Mouse (Mus musculus) adrenal gland, postnatal 0 days (tissue): ENCODE measurements around the gene Slc27a4. TPM values are rescaled to one million over a fixed set of nuclear protein-coding genes. Genes with fewer than 3 reads are reported as not detected.

Source experiments
- microRNA-seq: library from miRNA; unstranded; fragments of <30 nt; microRNA quantifications from one replicate; pipeline ENCODE4, GENCODE M21; 2016; ENCODE audit warnings: borderline replicate concordance; ENCODE audit not compliant: insufficient number of aligned reads
- polyA plus RNA-seq: library from polyadenylated mRNA; unstranded; fragments of >200 nt; fragmentation: Nextera tagmentation; extraction: Ambion mirVana; gene quantifications from 2 replicates; pipeline ENCODE4 v1.2.1, GENCODE M21; 2015

Gene Slc27a4
- 16.8 and 18.2 TPM in 2 replicates for polyA plus RNA-seq

DNA sequence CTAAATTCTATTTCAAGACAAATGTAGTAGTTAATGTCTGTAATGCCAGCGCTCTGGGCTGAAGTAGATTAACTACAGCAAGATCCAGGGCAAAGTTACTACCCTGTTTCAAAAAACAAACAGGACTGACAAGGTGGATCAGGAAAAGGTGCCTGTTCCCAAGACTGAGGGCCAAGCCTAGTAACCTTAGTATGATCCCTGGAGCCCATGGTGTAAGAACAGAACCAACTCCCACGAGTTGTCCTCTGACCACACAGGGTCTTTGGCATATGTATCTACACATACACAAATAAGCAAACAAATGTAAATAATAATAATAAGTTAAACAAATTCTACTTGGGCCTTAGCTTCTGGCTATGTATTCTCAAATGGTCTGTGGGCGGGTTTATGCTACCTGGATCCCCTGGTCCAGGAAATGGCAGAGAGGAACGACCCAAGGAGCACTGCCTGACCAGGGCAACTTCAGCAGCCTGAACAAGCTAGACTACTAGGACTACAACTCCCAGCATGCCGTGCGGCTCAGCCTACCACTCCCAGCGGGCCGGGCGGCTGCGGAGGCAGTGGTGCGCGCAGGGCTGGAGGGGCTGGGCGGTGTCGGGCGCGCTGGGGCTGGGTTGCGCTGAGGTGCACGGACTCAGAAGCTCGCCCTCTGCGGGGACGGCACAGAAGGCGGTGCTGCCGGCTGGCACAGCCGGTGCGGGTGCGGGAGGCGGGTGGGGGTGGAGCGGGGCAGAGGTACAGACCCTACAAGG is at the start of gene Slc27a4:
Gene Slc27a4, plus strand, starts transcription at position 560 of the 752 bp plus-strand sequence.

GRCm38 (mm10) chr2:29787104-29787917 is 15.1 kb upstream of the Slc27a4 start, which contains the start of gene Coq4:
Gene Coq4 (plus strand): TSS chr2:29787493.

GRCm38 (mm10) chr2:29787937-29788681 is 14.3 kb upstream of the Slc27a4 start, which contains the start of gene Trub2:
Gene Trub2 (minus strand): TSS chr2:29788502.

GRCm38 (mm10) chr2:29820025-29820817 is 17.8 kb downstream of the Slc27a4 start, which contains the start of gene Urm1:
Gene Urm1 (plus strand): TSS chr2:29820075.

Small RNA genes lying within 50 kb of the gene (microRNA-seq; reads per million reads assigned to microRNA genes)
- not detected for gene Mir219a-2
- gene Mir219b, result not detected

Other genes starting within 250 kb of the Slc27a4 start
- 8.9 TPM in 2 replicates for gene Rapgef1, start 182.9 kb upstream of the Slc27a4 start, polyA plus RNA-seq
- gene Gm13420, start 50.9 kb upstream of the Slc27a4 start, polyA plus RNA-seq, result not detected in 2 replicates
- gene Gm13547, start 43.3 kb upstream of the Slc27a4 start, polyA plus RNA-seq, result 0.33 TPM in 1 of 2 replicates, not detected in the other
- gene Coq4, start 15.1 kb upstream of the Slc27a4 start, polyA plus RNA-seq, result 10.9 and 22.2 TPM in 2 replicates
- gene Trub2, start 14.1 kb upstream of the Slc27a4 start, polyA plus RNA-seq, result 22.4 and 25.9 TPM in 2 replicates
- 23.6 and 27.8 TPM in 2 replicates for gene Urm1, start 17.4 kb downstream of the Slc27a4 start, polyA plus RNA-seq
- gene Cercam, start 66.5 kb downstream of the Slc27a4 start, polyA plus RNA-seq, result 25.0 and 27.7 TPM in 2 replicates
- gene Odf2, start 86.6 kb downstream of the Slc27a4 start, polyA plus RNA-seq, result 22.2 and 35.4 TPM in 2 replicates
- 26.8 and 35.8 TPM in 2 replicates for gene Gle1, start 132.8 kb downstream of the Slc27a4 start, polyA plus RNA-seq
- gene Sptan1, start 162.9 kb downstream of the Slc27a4 start, polyA plus RNA-seq, result 50.5 and 78.8 TPM in 2 replicates
- gene Wdr34, start 246.2 kb downstream of the Slc27a4 start, polyA plus RNA-seq, result 27.3 and 30.6 TPM in 2 replicates